ENCODE assay signal across 8 mouse cellular contexts in the genomic region with DNA sequence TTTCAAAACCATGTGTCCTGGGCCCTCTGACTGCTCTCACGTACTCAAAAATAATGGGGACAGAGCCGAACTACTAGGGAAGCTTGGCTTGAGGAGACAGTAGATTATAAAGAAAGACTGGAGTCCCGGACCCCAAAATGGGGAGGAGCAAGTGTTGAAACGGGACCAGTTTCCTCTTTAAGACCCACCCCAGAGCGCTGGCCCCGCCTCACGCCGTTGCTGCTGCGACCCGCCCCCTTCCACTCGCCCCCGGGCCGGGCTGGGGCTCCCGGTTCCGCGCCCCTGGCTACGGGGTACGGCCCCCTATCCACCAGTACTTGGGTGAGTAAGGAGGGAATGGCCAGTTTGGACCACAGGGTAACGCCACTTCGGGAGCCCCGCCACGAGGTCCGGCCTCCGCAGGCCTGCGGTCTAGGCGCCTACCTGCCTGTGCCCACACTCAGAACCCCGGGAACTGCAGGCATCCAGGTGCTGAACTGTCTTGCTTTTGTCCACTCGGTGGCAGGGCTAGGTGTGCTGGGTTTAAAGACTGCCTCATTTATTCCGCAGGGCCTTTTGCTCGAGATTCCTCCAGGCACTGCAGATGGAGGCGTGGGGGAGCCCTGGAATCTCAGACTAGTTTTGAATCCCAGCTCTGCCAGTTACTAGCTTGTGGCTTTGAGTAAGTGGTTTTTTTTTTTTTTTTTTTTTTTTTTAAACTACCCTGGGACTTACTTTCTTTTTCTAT. TPM values are rescaled to one million over a fixed set of nuclear protein-coding genes. Genes with fewer than 3 reads are reported as not detected.
A peak's percentile ranks its signal among the peaks of the same experiment; 100 is the strongest.
DNase-seq lines count a peak whose midpoint lies in the region; ATAC-seq lines count a peak whose summit lies in the region.

No protein-coding gene starts in this region.

- no peaks in the 10 kb centered on the region for H3K27me3 ChIP-seq in hindbrain, embryonic 12.5 days

- H3K9me3 ChIP-seq in hindbrain, embryonic 12.5 days (replicated peaks), result no peaks in the 10 kb centered on the region

- peak; percentile 88 for DNase-seq in R1 (ENCODE audit: low read depth, low spot score)
- DNase-seq in cerebellum, postnatal 10 days, result peak; percentile 71 to 80
- peak; percentile 42 to 55 for DNase-seq in frontal cortex, postnatal 25 days (ENCODE audit: low spot score in 2 of 2)
- DNase-seq in layer of hippocampus, postnatal 36 days, result peak; percentile 71
- DNase-seq in right cerebral cortex, postnatal 10 days (ENCODE audit: low spot score in 2 of 2), result peak; percentile 71 to 79
- DNase-seq in yolk sac, embryonic 10.5 days (ENCODE audit: low spot score), result peak; percentile 74

- 2% methylated on average over 24 of the region's 31 CpGs for WGBS in hindbrain, embryonic 12.5 days

- peak overlapping the region; percentile 82 for H3K4me2 ChIP-seq in hindbrain, embryonic 12.5 days (replicated peaks)

- peak overlapping the region; percentile 57; the same call in 1 of the 2 replicates for H3K27ac ChIP-seq in hindbrain, embryonic 12.5 days

- peak overlapping the region; percentile 65 for H3K4me3 ChIP-seq in hindbrain, embryonic 12.5 days

- peaks cover 2% of the 10 kb centered on the region; the same call in 1 of the 2 replicates for H3K4me1 ChIP-seq in hindbrain, embryonic 12.5 days

- peak; percentile 81 for ATAC-seq in hindbrain, embryonic 12.5 days (ENCODE audit: low FRiP score)
- ATAC-seq in megakaryocyte, adult 5-6 weeks (ENCODE audit: poor library complexity, severe bottlenecking), result peak; percentile 89

- peak overlapping the region; percentile 75 for H3K9ac ChIP-seq in hindbrain, embryonic 12.5 days

- 0 out of 2 replicates have a peak, but pooled peaks cover 2% of the 10 kb centered on the region for H3K36me3 ChIP-seq in hindbrain, embryonic 12.5 days

RNA-seq across cellular contexts. Expression of gene Pgap2, which starts 13.0 kb away (rescaled TPM):
- polyA plus RNA-seq in hindbrain, embryonic 12.5 days (2016; fragmentation: Nextera tagmentation; extraction: Ambion mirVana), result 57.1 and 61.0 TPM in 2 replicates
- 10 to 100 TPM; 27.1 to 29.1 TPM for total RNA-seq in layer of hippocampus, postnatal 36 days (2021)
- 32.7 and 38.7 TPM in 2 replicates for total RNA-seq in megakaryocyte, adult 5-6 weeks (2015)
- total RNA-seq in megakaryocyte, adult 5-6 weeks (2017), result 19.7 and 20.0 TPM in 2 replicates

RNA-seq across cellular contexts. Expression of gene Nup98, which starts 13.0 kb away (rescaled TPM):
- polyA plus RNA-seq in hindbrain, embryonic 12.5 days (2016; fragmentation: Nextera tagmentation; extraction: Ambion mirVana), result 42.0 and 42.3 TPM in 2 replicates
- 10 to 100 TPM; 38.8 to 44.9 TPM for total RNA-seq in layer of hippocampus, postnatal 36 days (2021)
- 55.6 and 60.6 TPM in 2 replicates for total RNA-seq in megakaryocyte, adult 5-6 weeks (2015)
- total RNA-seq in megakaryocyte, adult 5-6 weeks (2017), result 39.4 and 43.7 TPM in 2 replicates

RNA-seq across cellular contexts. Expression of gene Rhog, which starts 32.9 kb away (rescaled TPM):
- 29.8 and 29.9 TPM in 2 replicates for polyA plus RNA-seq in hindbrain, embryonic 12.5 days (2016; fragmentation: Nextera tagmentation; extraction: Ambion mirVana)
- total RNA-seq in layer of hippocampus, postnatal 36 days (2021), result 10 to 100 TPM; 23.9 to 29.4 TPM
- total RNA-seq in megakaryocyte, adult 5-6 weeks (2015), result 359 and 397 TPM in 2 replicates
- 89.0 and 112 TPM in 2 replicates for total RNA-seq in megakaryocyte, adult 5-6 weeks (2017)

RNA-seq across cellular contexts. Expression of gene Stim1, which starts 44.6 kb away (rescaled TPM):
- 14.8 and 17.1 TPM in 2 replicates for polyA plus RNA-seq in hindbrain, embryonic 12.5 days (2016; fragmentation: Nextera tagmentation; extraction: Ambion mirVana)
- total RNA-seq in layer of hippocampus, postnatal 36 days (2021), result 10 to 100 TPM; 66.1 to 67.8 TPM
- total RNA-seq in megakaryocyte, adult 5-6 weeks (2015), result 28.0 and 28.8 TPM in 2 replicates
- total RNA-seq in megakaryocyte, adult 5-6 weeks (2017), result 35.5 and 59.3 TPM in 2 replicates

Comparison
In these comparisons a context has a peak if more than half of its experiments do, and no peak if none do; other contexts are left out.
1. Peak in every context shown above with its lines: DNase-seq, ATAC-seq, H3K4me3 ChIP-seq and H3K27ac ChIP-seq.